Mouse (Mus musculus) ovary, adult 18-20 months (tissue): ENCODE results near the gene Bmpr1b.
"Not testable (repeated sequence)": the region's sequence is repeated elsewhere in the genome, so short reads cannot be mapped to it uniquely, and the experiment has no call there.

ENCODE experiments used
- DNase-seq: peaks from one replicate; pipeline ENCODE4 v3.0.0; 2022; ENCODE audit warnings: low spot score, mixed read lengths

The Bmpr1b gene

DNA sequence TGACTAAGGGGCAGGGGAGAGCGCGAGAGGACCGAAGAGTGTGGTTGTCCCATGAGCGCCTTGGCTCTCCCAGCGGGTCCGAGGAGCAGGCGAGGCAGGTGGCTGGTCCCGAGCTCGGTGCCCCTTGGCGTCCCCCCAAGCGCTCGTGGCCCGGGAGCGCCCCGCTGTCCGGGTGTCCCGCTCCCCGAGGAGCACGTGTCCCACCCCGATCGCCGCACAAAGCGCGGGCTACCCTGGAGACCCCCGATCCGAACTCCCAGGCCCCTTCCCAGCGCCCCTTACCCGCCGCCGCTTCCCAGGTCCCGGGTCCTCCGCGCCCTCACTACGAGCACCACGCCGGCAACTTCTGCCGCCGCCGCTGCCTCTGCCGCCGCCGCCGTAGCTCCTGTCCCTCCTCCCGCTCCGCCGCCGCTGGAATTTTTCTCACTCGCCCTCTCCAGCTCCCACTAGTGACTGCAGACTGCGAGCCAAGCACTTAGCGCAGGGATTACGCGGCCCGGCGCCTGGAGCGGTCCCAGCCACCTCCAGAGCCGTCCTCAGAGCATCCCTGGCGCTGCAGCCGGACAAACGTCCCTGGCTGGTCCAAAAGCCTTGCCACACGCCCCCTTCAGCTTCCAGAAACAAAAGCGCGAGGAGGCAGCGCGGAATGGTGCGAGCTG lies at the start of gene Bmpr1b:
Gene Bmpr1b, minus strand, starts transcription at position 563 of the 659 bp plus-strand sequence.
- peak; percentile 77 for DNase-seq

DNA sequence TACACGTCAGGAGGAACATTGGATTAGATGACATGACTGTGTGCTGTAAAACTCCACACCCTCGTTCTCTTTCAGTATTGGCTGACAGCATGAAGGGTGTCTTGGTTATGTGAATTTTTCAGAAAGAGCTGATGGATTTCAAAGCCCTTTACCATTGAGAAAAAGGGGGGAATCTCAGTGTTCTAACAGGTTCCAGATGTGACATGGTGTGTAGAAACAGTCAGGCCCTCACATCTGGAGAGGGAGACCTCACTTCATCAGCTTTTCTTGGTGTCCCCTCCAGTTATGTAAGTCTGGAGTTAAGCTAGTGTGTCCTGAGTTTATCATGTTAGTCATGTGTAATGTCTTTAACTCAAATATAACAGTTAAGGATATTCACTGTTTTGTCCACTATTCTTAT lies 43.6 kb upstream of the Bmpr1b start:
- no peak for DNase-seq

DNA sequence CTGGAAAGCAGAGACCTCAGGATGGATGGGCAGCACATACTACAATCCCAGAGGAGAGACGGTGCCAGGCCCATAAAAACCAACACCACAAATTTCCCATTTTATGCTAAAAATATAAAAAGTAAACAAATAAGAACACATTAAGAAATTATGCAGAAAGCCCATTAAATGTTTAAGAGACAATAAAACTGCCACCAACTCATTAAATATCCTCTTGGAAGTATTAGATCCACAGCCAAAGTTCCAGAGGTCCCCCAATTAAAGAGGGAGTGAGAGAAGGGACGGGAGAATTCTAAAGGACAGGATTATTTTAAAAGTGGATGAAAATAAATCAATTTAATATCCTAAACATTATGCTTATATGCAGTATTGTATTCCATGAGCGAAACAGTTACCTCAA lies 43.0 kb upstream of the Bmpr1b start:
- no peak for DNase-seq

DNA sequence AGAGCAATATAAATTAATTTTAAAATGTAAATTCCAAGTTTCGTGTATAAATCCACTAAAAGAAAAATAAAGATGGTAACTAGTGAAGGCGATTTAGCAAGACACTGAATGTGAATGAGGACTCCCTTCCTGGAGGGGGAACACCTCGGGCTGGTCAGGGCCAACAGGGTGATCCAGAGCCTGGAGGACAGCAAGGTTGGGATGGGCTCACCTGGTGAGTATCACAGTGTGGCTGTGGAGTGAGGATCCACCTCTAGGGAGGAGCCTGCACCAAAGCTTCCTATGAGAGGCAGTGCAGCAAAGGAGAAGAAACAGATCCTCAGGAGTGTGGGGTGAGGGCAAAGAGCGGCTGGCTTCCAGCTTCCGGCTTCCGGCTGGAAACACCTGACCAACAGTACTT lies 40.8 kb upstream of the Bmpr1b start:
- no peak for DNase-seq

DNA sequence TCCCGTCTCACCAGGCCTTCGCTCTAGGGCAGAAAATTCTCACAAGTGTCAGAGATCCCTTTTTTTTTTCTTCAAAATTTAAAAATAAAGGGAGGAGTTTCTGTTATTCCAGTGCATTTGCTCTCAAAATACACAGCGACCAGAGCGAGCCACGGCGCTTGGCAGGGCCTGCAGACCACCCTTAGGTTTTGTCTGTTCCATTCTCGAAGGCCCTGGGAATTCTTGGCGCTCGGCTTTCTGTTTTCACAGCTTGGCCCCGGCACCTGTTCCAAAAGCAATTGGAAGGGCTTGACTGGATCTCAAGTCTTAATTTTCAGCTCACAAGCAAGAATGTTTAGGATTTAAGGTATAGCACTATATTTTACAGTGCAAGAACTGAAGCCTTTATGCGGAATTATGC lies 39.8 kb upstream of the Bmpr1b start:
- DNase-seq, result no peak

DNA sequence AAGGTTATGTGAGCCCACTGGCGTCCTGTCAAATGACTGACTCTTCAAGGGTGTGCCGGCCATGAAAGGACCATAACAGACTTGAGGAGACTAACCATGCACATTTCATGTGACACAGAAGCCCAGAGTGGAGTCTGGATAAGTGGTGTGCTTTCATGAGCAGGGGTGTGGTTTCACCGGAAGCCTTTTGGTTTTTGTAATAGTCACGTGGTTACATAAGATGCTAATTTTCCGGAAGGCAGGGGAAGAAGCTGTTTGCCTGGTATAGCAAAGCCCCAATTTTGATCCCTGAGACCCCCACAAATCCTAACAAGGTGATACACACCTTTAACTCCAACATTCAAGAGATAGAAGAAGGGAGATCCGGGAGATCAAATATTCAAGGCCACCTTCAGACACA lies 38.3 kb upstream of the Bmpr1b start:
- no peak for DNase-seq

DNA sequence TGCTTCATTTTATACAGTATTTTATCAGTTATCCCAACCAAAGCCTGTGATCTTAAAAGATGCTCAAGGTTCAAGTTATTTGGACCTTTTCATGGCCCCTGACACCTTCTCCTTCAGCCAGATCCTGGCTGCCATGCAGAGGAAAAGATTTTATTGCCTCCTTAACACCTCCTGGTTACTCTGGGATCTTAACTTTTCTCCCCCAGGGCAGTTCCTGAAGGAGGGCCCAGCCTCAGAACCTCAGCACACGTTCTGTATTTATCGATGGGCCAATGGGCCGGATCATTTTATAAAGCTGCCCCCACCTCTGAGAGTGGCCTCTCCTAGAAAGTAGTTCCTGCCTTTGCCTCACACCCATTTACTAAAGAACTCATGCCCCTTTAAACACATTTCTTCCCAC lies 37.1 kb upstream of the Bmpr1b start:
- no peak for DNase-seq

DNA sequence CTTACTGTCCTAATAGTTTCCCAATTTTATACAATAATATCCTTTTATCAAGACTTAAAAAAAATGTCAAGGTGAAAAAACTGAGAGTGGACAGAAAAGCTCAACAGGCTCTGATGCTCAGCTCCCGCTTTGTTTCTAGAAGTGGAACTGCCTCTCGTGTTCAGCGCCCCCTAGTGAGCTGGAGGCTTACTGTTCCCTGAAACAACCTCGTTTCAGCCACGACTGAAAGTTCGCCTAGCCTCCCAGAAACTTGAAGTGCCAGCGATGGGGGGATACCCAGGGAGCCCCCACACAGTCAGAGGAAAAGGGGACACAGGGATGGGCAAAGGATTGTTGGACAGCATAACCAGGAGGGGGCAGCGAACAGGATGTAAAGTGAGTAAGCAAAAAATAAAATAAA lies 26.9 kb upstream of the Bmpr1b start:
- DNase-seq, result no peak

DNA sequence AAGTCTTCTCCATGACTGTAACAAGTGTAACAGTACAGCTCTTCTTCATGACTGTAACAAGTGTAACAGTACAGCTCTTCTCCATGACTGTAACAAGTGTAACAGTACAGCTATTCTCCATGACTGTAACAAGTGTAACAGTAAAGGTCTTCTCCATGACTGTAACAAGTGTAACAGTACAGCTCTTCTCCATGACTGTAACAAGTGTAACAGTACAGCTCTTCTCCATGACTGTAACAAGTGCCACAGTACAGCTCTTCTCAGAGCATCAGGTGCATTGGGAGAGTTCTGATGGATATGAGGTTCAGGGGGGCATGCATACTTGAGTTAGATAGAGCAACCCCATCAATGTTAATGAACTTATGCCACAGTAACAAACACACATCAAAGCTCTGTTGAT lies 22.4 kb upstream of the Bmpr1b start:
- not testable (repeated sequence) for DNase-seq

DNA sequence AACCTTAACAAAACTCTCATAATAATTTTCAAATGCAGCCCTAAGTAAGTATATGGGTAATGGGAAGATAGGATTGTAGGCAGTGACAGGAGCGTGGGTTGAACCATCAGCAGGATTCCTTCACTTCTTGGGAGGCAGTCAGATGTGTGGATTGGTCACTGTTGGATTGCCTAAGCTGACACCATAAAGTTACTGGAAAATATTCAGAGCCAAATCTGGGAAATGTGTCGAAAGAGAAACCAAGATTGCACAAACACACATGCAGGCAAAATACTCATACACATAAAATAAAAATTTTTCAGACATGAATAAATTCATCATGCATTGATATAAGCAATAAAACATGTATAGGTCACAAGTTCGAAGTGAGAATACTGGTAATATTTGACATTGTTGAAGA lies 17.3 kb upstream of the Bmpr1b start:
- DNase-seq, result no peak

DNA sequence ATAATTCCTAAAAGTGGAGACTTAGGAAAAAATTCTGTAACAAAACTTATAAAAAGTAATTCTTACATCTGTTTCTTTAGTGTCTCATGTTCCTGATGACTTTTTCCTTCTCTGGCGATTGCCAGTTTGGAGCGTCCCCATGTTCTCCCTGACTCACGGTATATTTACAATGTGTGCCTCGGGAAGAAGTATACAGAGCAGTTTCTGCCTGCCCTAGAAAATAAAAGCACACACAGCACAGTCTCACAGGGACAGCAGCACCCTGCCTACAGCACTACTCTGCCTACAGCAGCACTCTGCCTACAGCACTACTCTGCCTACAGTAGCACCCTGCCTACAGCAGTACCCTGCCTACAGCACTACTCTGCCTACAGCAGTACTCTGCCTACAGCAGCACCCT lies 4.8 kb upstream of the Bmpr1b start:
- DNase-seq, result no peak

DNA sequence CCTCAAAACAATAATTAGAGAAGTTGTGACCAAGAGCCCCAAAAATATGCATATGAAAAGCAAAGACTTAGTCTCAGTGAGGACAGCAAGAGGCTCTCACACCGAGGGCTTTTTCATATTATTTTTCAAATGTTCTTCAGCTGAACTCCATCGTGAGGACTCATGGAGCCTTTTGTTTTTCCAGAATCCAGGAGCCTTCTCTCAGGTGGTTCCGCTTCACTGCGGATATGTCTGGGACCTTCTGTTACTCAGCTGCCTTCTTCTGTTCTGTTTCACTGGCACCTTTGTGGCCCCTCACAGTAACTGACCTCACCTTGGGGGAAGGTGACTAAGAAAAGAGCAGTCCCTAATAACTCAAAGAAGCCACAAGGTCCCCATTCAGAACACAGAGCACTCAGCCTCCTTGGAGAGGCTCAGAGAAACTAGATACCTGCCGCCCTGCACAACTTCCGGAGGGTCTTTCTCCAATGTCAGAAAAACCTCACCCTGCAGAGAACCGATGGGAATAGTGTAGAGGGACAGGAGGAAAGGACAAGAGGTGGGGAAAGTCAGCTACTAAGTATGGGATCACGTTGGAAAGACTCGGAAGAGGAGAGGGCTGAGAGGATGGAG lies 868 bp downstream of the Bmpr1b start:
- no peak for DNase-seq

DNA sequence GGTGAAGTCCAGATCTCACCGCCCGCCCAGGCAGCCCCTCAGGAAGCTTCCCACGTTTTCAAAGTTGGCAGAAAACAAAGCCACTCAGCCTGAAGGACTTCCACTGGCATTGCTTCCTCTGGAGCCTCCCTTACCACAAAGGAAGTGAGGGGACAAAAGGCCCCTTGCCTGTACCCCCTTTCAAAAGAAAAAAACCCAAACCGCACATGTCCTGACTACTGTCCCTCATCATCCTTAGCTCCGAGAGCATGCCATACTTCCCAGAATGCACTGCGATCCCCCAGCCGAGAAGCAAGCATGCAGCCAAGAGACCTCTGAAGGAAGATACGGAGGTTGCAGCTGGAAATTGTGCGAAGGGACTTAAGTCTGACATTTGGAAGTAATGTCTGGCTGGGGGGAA lies 4.2 kb downstream of the Bmpr1b start:
- no peak for DNase-seq

DNA sequence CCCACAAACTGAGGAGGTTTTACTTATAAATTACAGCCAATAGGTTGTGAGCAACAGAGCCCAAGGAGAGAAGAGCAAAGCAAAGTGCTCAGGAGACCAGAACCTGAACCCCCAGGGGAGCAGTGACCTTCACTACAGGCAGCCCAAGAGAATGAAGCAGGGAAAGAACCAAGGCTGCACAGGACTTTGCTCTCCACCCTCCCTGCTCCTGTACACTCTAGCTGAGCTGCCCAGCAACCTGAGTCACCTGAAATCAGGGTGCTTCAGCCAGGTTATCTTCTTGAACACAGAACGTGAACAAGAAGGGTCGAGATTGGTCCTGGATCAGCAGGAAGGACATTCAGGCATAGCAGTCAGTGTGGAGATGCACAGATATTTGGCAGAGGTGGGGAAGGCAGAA lies 5.3 kb downstream of the Bmpr1b start:
- no peak for DNase-seq

DNA sequence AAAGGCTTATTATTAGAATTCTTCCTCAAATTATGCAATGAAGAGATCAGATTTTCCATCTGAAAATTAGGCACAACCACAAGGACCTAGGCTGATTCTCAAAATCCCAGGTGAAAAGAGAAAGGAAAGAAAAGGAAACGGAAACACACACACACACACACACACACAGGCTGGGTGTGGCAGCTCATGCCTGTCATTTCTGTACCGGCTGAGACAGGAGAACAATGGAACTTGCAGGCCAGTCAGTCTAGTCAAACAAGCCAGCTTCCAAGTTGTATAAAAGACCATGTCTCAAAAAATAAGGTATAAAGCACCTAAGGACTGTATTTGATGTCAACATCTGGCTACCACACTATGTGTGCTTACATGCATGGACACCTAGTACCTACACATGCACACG lies 7.8 kb downstream of the Bmpr1b start:
- no peak for DNase-seq

DNA sequence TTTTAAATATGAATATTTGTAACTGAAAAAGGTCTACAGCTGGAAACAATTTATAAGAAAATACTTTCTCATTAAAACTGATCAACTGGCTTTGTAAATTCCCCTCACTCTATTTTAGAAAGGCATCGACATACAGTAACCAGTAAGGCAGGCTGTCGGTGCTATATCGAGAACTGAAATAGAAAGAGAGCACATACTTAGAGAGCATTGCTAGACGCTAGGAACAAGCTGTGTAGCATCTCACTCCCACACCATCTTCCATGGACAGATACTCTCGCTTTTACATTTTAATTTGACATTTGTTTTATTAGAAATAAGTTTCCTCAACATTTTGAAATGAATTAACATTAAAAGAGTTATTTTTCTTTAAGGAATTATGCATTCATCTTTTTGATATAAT lies 17.2 kb downstream of the Bmpr1b start:
- DNase-seq, result no peak

DNA sequence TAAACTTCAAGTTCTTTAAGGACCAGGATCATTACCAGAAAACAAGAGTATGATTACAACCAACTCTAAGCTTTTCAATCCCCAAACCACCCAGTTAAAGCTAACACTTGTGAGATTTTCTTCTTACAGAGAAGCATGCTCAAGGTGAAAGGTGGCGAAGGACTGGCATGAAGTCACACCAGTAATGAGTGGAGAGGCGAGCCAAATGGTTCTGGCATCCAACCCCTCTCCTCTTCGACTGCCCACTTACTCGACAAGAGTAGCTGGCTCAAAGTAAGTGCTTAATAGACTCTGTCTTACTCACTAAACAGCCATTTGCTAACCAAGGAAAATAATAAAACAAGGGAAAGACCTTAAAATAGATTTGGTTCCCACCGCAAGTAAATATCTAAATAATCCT lies 30.4 kb downstream of the Bmpr1b start:
- DNase-seq, result no peak

DNA sequence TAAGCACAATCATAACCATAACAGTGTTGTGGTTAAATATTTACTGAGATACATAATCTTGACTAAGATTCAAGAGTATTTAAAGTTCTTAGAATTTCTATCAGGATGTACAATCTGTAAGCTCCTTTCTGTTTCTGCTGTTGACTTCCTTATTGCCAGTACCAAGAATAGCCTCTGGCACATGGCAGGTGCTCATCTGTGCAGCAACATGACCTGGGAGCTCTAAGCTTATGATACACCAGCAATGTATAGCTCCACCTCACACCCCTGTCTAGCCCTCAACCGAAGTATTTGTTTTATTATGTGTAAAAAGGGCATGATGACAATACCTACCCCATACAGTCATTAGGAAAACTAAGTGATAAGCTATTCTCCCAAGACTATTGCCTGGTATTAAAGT lies 42.8 kb downstream of the Bmpr1b start:
- no peak for DNase-seq

DNA sequence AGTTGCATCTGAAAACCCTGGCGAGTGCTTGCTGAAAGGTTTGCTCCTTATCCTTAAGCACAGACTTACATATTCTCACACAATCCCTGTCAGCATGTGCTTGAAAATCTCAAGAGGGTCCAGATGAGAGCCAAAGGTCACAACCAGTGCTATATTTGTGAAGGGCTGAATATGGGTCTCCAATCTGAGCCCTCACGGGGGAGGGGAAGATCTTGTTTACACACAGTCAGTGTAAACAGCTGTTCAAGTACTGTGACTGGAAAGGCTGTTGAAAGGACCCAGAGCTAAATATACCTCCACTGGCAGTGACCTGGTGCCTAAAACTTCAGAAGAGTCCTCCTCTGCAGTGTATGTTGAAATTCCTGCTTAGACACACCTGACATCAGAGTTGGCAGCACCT lies 43.7 kb downstream of the Bmpr1b start:
- DNase-seq, result no peak

DNA sequence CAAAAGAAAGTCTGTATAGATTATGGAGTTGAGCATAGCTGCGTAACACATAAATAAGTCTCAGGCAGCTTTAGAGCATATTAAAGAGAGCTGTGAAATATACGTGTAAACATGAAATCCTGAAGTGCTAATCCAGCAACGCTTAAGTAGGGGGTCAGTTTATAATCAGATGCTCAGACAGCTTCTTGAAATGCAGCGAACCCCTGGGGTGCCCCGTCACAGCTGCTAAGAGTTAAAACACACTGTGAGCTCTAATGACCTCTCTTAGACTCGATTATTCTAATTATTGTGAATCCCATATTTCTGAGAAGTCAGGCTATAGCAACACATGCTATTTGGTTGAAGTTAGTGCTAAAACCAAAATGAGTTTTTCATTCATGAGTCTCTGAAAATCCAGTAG lies 45.0 kb downstream of the Bmpr1b start:
- no peak for DNase-seq

DNA sequence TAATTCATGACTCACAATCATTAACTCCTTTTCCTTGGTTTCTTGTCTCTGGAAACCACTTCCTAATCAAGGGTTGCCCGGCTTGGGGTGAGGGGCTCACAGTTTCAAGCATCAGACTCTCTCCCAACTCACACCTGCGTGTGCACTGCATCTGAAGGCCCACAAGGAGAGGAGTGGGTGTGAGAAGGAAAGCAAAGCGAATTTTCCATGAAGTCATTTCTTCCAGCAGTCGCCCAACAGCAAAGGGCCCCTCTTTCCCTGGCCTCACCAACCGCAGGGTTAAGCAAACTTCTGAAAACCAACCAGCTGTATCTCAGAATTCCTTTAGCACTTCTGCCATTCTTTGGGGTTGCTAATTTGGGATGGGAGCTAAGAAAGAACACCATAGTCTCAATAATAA lies 46.8 kb downstream of the Bmpr1b start:
- no peak for DNase-seq

DNA sequence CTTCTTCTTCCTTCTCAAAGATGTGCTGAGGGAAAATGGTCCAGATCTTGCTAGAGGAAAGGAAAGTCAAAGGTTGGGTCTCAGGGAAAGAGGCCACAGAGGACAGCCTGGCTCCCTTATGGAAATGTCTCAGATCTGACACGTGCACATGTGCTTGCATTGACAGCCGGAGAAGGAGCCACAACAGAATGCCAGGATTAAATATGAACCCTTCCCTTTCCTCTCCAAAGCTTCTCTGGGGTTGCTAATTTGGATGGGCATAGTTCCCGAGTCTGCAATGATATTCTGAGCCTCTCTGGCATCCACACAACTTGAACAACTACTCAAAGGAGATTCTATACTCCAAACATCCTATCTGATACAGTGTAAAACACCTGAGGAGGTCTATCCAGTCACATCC lies 48.4 kb downstream of the Bmpr1b start:
- DNase-seq, result no peak

DNA sequence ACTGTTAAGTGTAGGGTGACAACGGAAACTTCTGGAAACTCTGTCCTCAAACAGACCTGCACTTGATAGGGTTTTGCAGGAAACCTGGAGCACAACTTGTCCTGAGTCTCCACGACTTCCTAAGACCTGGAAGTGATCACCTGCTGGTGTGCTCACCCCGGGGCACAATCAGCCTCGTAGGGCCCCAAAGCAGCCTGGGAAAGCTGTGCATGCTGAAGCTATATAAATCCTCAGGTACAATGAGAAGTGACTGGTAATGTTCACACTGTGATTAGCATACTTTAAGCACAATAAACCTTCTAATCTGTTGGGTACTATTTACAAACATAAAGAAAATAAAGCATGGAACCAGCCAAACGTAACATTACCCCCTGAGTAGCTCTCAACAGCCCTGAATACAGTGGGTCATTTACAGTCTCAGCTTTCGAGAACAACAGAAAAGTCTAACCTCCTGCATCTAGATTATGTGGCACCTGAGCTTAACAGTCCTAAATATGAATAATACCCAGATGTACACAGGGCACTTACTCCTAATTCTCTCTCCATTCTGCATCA lies 54.4 kb downstream of the Bmpr1b start:
- DNase-seq, result no peak

DNA sequence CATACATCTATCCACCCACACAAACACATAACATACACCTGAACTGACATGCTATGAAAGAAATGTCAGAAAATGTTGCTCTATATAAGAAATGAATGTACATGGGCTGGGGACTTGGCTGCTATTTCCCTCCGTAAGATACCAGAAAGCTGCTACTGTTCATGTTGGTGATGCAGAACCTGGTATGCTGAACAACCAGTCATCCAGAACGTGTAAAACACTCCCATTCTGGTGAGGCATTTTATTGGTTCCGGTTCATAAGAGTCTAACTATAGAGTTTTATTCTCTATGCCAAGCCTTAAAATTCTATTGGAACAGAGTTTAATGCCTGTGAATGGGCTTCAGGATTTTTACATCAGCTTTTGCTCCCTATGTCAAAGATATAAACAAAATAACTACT lies 55.0 kb downstream of the Bmpr1b start:
- DNase-seq, result no peak
